Mouse (Mus musculus): ENCODE data around the gene Gm4559.
"Not testable (repeated sequence)": the region's sequence is repeated elsewhere in the genome, so short reads cannot be mapped to it uniquely, and the experiment has no call there.

DNA sequence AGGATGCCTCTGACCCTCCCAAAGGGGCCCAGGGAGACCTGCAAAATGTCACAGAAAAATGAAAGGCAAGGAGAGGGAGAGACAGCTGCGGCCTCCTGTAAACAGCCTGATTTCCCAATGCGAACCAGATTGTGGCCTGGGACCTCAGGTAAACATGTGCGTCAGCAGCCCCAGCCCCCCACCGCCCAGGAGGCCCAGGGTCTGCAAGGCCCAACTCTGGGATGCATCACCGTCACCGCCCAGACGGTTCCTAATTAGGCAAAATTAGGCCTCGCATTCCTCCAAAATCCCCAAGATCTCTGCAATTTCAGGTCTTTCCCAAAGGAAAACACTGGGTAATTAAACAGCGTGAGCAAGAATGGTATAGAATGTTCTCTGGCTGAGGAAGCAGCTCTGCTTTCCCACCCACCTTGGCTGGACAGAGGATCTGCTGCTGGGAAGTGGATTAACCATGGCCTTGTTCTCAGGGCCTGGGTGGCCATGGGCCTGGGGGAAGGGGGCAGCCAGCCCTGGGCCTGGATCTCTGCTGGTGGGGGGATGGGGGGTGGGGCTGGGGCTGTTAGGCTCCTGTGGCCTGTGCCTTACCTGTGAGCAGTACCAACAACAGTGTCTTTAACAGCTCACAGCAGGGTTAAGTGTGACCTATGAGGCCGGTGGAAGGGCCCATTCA lies 47.6 kb upstream of the Gm4559 start:
- not testable (repeated sequence) for TF ChIP-seq CTCF (conservative IDR thresholded peaks at IDR 0.05; ENCODE audit: low read length); NANOG (IDR thresholded peaks at IDR 0.05; ENCODE audit: borderline replicate concordance, low read length); POU5F1 (IDR thresholded peaks at IDR 0.05; ENCODE audit: borderline replicate concordance, low read length)

Data from E14TG2a.4 (cell line).